Mouse (Mus musculus): ENCODE data around the gene Mterf2.

The Mterf2 gene

DNA sequence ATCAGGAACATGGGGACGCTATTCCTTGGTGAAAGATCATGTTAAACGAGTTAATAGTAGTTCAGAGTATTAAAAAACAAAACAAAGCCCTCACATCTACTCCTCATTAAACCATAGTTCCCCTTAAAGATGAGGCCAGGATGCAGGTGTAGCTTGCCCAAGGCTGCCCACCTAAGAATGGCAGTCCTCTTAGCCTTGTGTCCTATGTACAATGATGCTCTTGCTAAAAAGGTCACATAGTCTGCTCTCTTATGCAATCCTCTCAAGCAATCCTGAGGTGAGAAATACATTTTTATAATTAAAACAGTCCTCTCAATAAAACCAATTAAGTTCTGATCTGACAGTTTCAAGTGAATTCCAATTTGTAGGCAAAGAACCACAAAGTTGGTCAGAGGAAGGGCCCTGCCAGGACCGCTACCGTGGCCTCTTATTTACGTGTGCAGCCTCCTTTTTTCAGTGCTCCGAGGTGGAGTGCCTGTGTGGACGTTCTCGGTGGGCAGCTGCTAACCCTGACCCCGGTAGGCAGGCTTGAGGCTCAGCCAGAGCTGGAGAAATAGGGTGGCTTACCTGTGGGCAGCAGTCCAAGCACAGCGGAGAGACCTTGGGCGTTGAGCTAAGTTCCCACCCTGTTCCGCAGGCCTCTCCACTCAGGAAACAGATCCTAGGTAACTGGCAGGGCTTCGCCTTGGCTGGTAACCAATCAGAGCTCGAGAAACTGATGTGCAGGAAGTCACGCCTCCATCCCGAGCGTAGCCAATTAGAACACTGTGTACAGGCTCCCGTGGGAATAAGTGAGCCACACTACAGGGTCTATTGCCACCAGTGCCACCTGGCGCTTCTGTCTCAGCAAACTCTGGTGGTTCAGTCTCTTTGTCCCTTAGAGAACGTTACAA is at the start of gene Mterf2:
TSS of gene Mterf2 (minus strand) at position 633 of the 893 bp plus-strand sequence.
- in situ Hi-C loops (cut with MboI; ENCODE audit: low pct_unique_long_range_greater_than_20kb in 1 of 2, low sequenced_read_pairs in 2 of 2, unreplicated experiment in 1 of 2): no loop called here

DNA sequence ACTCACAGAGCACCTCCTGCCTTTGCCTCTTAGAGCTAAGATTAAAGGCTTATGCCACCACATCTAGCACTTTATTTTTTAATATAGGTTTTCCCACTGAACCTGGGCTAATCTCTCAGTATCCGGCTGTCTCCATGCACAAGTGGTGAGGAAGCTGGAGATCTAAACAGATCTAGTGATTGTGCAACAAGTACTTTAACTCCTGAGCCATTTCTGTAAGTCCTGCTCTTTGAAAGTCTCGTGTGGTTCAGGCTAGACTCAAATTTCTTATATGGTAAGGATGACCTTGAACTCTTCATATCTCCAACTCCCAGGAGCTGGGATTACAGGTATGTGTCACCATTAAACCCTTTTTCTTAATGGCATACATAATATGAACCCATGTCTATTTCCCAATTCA is 48.8 kb upstream of the Mterf2 start:
- in situ Hi-C loops (cut with MboI; ENCODE audit: low pct_unique_long_range_greater_than_20kb in 1 of 2, low sequenced_read_pairs in 2 of 2, unreplicated experiment in 1 of 2): no loop called here

DNA sequence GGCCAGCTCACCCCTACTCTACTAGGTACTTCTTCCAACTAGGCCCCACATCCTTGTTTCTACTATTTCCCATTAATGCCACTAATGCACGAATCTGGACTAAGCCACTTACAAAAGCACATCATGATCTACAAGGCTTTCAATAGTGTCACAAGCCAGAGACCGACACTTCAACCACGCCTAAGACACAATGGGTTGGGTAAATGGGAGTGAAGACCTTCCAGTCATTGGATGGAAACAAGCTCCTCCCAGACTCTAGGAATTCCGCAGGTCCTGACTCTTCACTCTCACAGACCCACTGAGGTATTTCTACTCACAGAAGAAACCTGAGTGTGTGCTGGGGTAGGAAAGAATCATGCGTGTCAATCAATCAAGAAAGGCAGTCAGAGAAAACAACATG is 37.5 kb upstream of the Mterf2 start:
- in situ Hi-C loops (cut with MboI; ENCODE audit: low pct_unique_long_range_greater_than_20kb in 1 of 2, low sequenced_read_pairs in 2 of 2, unreplicated experiment in 1 of 2): no loop called here

DNA sequence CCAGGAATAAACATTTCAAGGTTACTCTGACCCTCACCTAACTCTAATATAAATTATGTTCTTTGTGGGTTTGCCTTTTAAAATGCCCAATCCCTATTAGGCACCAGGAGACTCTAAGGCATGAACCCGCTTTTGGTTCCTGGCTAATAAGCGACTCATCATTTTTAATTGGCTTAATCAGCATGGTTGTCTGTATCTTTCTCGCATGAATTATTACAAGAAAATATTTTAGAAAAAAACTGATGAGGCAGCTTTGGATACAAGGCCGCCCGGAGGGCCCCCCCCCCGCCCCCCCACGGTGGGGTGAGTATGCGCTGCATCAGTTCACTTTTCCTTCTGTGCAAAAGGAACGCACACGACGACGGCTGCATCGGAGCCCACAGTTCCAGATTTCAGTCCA is 37.0 kb upstream of the Mterf2 start:
- in situ Hi-C loops (cut with MboI; ENCODE audit: low pct_unique_long_range_greater_than_20kb in 1 of 2, low sequenced_read_pairs in 2 of 2, unreplicated experiment in 1 of 2): no loop called here

DNA sequence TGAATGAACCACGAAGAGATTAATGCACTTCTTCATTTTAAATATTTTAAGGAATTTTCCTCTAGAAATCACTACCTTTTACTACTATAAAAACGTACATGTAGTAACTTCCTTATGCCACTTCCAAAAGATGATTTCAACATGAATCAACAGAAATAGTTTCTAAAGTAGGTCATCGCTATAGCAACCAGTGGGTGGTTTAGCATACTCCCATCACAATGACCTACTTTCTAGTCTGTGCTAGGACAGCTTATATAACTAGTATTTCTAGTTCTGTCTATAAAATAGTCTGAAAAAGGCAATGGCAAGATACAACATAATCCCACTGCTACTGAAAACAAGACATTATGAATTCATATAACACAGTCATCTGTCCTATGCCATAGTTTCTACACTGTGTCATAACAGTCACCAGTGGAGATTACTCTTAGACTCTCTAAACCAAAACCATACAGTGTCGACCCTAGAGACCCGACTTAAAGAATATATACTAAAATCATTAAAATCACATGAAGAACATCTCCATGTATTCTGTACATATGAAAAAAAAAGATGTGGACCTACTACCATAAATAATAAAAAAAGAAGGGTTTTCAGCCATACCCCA is 34.0 kb upstream of the Mterf2 start:
- in situ Hi-C loops (cut with MboI; ENCODE audit: low pct_unique_long_range_greater_than_20kb in 1 of 2, low sequenced_read_pairs in 2 of 2, unreplicated experiment in 1 of 2): no loop called here

DNA sequence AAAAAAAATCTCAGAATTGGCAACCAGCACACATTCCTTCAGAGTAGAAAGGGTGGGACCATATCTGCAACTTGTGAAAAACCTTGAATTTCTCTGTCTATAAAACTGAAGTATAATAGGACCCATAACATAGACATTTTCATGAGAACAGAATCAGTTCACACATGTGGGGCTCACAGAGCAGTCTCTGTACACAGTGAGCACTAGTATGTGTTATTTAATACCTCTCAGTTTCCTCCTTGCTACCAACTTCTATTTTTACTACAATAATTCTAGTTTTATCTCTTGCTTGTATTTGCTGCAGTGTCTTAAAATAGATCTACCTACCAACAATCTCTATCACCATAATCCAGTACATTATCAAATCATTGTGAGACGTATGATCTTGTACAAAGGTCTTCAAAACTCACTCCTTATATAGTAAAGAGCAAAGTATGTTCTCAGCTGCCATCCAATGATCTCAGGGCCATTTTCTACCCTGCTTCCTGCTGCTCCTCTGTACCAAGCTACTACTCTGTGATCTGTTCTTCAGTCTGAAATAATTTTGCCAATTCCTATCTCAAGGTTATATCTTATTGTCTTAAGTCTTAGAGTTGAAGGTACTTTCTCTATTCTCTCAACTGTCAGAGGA is 32.3 kb upstream of the Mterf2 start:
- in situ Hi-C loops (cut with MboI; ENCODE audit: low pct_unique_long_range_greater_than_20kb in 1 of 2, low sequenced_read_pairs in 2 of 2, unreplicated experiment in 1 of 2): no loop called here

DNA sequence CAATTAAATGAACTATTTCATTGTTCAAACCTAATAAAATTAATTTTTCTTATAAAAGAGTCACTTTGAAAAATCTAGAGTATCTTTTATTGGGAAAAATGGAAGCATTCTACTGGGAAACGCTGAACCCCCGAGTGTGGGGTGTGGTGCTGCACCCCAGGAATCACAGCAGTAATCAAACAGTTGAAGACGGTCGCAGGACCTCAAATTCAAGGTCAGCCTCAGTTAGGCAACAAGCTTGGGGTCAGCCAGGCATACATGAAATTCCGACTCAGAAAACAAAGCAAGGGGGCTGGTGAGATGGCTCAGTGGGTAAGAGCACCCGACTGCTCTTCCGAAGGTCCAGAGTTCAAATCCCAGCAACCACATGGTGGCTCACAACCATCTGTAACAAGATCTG is 29.6 kb upstream of the Mterf2 start:
- in situ Hi-C loops (cut with MboI; ENCODE audit: low pct_unique_long_range_greater_than_20kb in 1 of 2, low sequenced_read_pairs in 2 of 2, unreplicated experiment in 1 of 2): no loop called here

DNA sequence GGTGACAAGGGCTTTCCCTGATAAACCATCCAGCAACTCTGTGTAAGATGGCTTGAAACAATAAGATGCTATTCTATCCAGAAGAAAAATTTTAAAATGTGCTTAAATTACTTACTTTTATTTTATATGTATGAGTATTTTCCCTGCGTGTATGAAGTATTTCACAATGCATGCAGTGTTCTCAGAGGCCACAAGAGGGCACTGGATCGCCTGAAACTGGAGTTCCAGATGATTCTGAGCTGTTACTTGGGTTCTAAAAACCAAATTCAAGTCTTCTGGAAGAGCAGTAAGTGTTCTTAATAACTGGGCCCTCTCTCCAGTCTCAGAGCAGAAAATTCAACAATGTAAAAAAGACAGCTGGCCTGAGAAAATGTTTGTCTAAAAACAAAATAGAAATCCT is 26.4 kb upstream of the Mterf2 start:
- in situ Hi-C loops (cut with MboI; ENCODE audit: low pct_unique_long_range_greater_than_20kb in 1 of 2, low sequenced_read_pairs in 2 of 2, unreplicated experiment in 1 of 2): no loop called here

DNA sequence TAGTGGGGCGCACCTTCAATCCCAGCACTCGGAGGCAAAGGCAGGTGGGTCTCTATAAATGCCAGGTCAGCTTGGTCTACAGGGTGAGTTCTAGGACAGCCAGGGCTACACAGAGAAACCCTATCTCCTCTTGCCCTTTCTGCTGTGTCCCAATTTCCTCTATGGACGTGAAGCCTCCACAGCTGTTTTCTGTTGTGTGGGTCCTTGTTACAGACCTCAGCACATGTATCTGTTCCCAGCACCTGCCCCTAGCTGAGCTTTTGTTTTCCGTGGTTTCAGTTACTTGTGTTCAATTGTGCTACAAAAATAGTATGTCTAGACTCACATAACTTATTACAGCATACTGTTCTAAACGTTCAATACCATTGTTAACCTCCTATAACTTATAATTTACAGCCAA is 21.4 kb upstream of the Mterf2 start:
- in situ Hi-C loops (cut with MboI; ENCODE audit: low pct_unique_long_range_greater_than_20kb in 1 of 2, low sequenced_read_pairs in 2 of 2, unreplicated experiment in 1 of 2): no loop called here

DNA sequence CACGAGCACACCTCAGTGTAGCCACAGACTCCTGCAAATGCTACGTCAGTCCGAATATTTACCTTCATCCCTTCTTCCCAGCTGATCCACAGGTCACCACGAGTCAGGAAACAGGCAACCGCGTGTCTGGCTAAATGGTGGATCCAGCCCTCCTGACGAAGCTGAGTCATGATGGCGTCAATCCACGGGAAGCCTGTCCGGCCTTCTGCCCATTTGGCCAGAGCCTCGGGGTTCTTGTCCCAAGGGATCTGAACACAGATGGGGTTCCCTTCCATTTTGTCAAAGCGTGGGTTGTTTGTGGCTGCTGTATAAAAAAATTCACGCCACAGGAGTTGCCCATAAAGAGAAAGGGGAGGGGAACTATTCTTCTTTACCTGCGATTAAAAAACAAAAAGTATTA is 18.5 kb upstream of the Mterf2 start:
- in situ Hi-C loops (cut with MboI; ENCODE audit: low pct_unique_long_range_greater_than_20kb in 1 of 2, low sequenced_read_pairs in 2 of 2, unreplicated experiment in 1 of 2): no loop called here

DNA sequence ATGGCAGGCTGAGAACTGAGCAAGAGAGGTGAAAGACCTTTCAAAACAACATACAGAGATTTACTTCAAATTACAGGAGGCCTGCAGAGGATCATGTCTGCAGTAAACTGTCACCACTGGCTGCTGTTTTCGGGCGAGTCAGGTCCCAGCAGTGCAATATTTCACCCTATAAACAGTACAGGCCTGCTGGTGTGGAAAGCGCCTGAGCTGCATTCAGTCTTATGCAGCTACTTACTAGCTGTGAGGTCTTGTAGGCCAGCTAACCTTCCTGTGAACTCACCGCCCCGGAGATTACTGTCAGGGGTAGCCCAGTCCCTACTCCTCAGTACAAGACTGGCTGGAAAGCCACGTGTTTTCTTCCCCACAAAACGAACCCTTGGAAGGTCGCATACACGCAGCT is 13.6 kb upstream of the Mterf2 start:
- in situ Hi-C loops (cut with MboI; ENCODE audit: low pct_unique_long_range_greater_than_20kb in 1 of 2, low sequenced_read_pairs in 2 of 2, unreplicated experiment in 1 of 2): no loop called here

DNA sequence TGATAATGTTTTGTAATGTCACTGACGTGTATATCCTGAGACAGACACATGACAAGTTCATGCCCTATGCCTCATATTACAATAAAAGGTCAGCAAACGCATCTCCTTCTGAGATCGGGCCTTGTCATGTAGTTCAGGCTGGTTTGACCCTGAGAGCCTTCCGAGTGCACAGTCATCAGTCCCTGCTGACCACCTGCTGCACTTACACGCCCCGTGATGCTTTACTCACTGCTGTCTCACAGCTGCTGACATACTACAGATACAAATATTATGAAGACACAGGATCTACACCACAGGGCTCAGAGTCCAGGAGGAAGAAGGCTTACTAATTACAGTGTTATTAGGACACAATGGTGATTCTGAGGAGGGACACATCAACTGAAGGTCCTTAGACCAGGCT is 8.7 kb upstream of the Mterf2 start:
- in situ Hi-C loops (cut with MboI; ENCODE audit: low pct_unique_long_range_greater_than_20kb in 1 of 2, low sequenced_read_pairs in 2 of 2, unreplicated experiment in 1 of 2): no loop called here

DNA sequence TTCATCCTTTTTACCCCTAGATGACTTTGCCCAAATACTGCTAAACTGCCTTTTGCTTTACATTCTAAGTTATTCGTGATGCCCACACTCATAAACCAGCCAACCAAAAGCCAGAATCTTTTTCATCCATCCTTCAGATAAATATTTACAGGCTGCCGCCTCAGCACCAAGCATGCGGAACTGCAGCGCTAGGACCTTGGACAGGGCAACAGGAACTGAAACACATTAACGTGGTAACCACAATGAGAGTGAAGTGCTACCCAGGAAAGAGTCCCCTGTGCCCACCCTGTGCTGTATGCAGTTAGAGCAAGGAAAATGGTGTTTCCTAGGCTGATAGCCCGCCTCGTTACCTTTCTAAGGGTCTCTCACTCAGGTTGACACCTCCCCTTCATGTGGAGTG is 626 bp upstream of the Mterf2 start:
- in situ Hi-C loops (cut with MboI; ENCODE audit: low pct_unique_long_range_greater_than_20kb in 1 of 2, low sequenced_read_pairs in 2 of 2, unreplicated experiment in 1 of 2): no loop called here

DNA sequence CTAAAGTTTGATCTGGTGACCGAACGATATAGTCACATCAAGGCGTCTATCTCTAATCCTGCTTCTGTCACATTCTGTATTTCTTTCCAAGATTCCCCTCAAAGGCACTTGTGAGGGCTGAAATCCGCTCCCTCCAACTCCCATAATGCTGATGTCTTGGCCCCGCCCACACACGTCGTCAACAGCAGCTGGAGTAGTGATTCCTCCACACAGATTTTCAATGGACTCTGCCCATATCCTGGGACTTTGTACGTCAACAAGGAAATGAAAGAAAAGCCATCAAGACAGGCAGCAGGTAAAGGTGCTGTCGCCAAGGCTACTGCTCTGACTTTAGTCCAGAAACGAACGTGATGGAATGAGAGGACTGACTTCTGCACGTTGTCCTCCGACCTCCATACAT is 2.6 kb downstream of the Mterf2 start:
- in situ Hi-C loops (cut with MboI; ENCODE audit: low pct_unique_long_range_greater_than_20kb in 1 of 2, low sequenced_read_pairs in 2 of 2, unreplicated experiment in 1 of 2): no loop called here

DNA sequence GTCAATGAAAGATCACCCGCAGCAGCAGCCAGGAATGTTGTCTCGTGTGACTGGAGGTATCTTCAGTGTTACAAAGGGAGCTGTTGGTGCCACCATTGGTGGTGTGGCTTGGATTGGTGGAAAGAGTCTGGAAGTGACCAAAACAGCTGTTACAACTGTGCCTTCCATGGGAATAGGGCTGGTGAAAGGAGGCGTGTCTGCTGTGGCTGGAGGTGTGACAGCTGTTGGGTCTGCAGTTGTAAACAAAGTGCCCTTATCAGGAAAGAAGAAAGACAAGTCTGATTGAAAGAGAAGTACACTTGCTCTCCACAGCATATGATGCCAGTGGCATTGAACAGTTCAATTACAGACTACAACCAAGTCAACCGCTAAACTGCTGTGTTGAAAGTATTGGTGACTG is 13.4 kb downstream of the Mterf2 start:
- in situ Hi-C loops (cut with MboI; ENCODE audit: low pct_unique_long_range_greater_than_20kb in 1 of 2, low sequenced_read_pairs in 2 of 2, unreplicated experiment in 1 of 2): no loop called here

DNA sequence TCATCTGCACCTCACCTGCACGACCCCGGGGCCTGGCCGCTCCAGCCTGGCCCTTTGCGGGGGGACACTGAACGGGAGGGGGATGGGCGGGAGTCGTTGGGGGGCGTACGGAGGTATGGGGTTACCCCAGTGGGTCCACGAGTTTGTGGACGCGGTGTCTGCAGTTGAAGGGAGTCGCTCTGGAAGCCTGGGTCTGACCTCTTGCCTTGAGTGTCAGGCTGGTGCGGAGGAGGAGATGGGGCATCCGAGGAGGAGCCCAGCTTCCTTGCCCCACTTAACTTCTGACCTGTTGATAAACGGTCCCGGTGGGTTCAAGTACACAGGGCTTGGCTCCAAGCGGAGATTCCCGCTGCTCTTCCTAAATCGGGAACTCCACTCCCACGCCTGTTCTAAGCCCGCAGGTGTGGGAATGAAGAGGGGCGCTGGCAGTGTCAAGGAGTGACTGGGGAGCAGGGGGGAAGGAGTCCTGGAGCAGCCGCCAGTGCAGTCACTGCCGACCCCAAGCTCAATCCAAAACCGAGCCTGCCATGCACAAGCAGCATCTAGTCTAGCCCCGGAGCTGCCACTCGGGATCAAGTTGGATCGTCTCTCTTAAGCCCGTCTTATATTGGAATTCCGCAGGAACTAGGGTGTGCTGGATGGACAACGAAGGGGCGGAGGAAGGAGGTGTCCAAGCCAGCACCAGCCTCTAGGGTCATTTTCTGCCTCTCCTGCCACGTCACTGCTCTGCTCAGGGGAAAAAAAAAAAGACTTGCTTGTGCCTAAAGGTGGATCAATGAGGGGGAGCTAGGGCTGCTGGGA is 24.5 kb downstream of the Mterf2 start:
- in situ Hi-C loops (cut with MboI; ENCODE audit: low pct_unique_long_range_greater_than_20kb in 1 of 2, low sequenced_read_pairs in 2 of 2, unreplicated experiment in 1 of 2): no loop called here

DNA sequence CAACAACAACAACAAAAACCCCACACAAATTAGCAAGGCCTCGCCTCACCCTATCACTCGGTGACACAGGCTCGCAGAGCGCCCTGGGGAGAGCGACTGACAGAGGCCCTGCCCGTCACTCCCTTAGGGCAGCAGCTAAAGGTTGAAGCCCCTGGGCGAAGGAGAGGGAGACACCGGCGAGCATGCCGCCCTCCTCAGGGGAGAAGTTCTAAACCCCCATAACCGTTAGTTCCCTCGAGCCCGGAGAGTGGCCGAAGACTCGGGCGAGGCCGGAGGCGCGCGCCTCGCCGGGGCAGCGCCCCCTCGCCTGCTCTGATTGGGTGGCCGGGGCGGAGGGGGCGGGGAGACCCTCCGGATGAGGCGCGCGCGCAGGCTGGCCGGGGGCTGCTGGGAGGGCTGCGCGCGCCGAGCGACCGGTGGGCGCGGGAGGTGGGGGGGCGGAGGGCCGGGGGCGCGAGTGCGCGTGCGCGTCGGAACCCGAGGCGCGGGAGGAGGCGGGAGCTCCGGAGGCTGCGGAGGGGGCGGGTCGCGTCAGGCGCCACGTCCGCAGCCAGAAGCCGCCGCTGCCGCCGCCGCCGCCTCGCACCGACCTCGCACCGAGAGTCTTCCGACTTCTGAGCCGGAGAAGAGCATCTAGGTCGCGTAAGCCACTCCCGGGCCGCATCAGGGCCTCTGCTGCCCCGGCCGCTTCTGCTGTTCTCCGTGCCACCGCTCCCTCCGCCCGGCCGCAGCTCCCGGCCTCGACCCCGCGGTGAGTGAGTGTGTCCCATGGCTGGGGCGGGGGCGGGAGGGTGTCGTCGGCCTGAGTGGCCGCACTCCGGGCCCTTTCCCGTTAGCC is 25.4 kb downstream of the Mterf2 start, which contains the start of the genes Fhl4 and Tmem263:
TSS of gene Fhl4 (minus strand) at position 249 of the 838 bp plus-strand sequence.
TSS of gene Tmem263 (plus strand) at position 381 of the 838 bp plus-strand sequence.
- in situ Hi-C loops (cut with MboI; ENCODE audit: low pct_unique_long_range_greater_than_20kb in 1 of 2, low sequenced_read_pairs in 2 of 2, unreplicated experiment in 1 of 2): no loop called here

DNA sequence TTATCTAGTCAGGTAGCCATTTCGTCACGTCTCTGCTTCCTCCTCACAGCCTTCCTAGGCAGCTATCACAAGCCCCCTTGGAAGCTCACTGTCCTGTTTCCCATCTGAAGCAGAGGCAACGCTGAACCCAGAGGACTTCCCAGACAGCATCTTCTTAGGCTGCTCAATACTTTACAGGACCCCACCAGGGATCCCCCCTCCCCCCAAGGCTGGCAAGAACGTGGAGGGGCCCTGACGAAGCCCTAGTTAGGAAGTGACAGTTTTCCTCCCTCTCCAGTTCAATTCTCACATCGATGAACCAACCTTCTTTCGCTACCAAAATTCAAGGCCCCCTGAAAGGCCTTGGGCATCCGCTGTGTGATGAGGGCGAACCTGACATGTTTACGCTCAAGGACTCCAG is 26.0 kb downstream of the Mterf2 start:
- in situ Hi-C loops (cut with MboI; ENCODE audit: low pct_unique_long_range_greater_than_20kb in 1 of 2, low sequenced_read_pairs in 2 of 2, unreplicated experiment in 1 of 2): no loop called here
